Mouse (Mus musculus) megakaryocyte, embryonic 14.5 days (primary cell): Measurements from ENCODE around the gene Zbtb22.

Source experiments
- FLI1 ChIP-seq: IDR thresholded peaks from 2 replicates; pipeline ENCODE4 v1.6.1; 2012; ENCODE audit warnings: low read length, inconsistent platforms, mixed read lengths
- GATA1 ChIP-seq: IDR thresholded peaks from 3 replicates; pipeline ENCODE4 v1.6.1; 2012; ENCODE audit warnings: mixed read lengths, low read length, inconsistent platforms, borderline replicate concordance

- TF ChIP-seq GATA1 (no peak), FLI1 (no peak)
Measured at GRCm38 (mm10) chr17:33920282-33921097, 4.8 kb downstream of the Zbtb22 start.
